Mouse (Mus musculus): Measurements from ENCODE around the gene Rims1. TPM values are rescaled to one million over a fixed set of nuclear protein-coding genes. Genes with fewer than 3 reads are reported as not detected.

Gene Rims1
- 1.7 and 2.1 TPM in 2 replicates for polyA plus RNA-seq (2014; fragmentation: Nextera tagmentation; extraction: Ambion mirVana)

DNA sequence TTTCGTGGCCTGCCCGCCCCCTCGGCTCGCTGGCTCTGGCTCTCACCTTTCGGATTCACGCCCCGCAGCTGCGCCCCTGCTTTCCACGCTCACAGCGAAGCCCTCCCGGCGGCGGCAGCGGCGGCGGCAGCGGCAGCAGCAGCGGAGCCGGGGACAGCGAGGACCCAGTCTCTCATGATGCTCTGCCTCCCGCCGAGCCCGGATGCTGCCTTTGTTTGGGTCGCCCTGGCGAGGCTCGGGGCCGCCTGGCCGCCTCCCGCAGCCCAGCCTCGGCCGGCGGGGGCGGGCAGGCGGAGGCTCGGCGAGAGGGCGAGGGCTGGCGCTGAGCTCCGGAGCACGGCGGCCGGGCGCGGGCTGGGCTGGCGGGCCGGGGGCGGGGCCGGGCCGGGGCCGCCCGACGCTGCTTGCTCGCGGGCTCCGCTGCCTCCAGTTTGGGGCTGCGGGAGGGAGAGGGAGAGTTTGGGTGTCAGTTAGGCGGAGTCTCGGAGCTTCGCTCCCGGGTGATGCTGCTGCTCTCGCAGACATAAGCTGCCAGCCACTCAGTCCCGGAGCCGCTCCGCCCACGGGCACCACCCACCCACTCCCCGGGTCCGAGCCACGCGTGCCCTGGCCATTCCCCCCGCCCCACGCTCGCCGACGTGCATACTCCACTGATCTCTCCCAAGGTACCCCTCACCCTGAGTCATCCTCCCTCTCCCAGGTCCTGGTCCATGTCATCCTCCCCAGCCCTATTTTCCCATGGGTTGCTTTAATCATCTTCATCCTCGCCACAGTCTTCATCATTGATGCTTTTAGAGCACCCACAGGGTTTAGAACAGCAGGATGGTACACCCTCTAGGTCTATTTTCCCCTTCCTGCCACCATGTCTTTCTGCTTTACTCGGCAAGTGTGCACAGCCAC is at the start of gene Rims1:
Gene Rims1, minus strand, starts transcription at position 269 of the 900 bp plus-strand sequence.
- no peaks in the 10 kb centered on the region for H3K9me3 ChIP-seq (replicated peaks; ENCODE audit: control insufficient read depth, low read length)
- no peaks in the 10 kb centered on the region for H3K4me1 ChIP-seq (ENCODE audit: control insufficient read depth, insufficient read depth, low read length)
- no peak within 1 kb of the TSS for H3K27ac ChIP-seq (ENCODE audit: low read depth, low read length)
- peak within 1 kb of the TSS; percentile 67 for H3K4me2 ChIP-seq
- H3K4me3 ChIP-seq (ENCODE audit: low read depth, low read length): peak within 1 kb of the TSS; percentile 72
- 0 out of 2 replicates have a peak, but pooled peaks cover 7% of the 10 kb centered on the region for H3K27me3 ChIP-seq (ENCODE audit: control insufficient read depth, insufficient read depth, low read length)
- H3K9ac ChIP-seq (ENCODE audit: low read depth, low read length): peak within 1 kb of the TSS; percentile 78
- peak; percentile 82 for ATAC-seq (replicated peaks; ENCODE audit: insufficient number of reproducible peaks, low FRiP score, low TSS enrichment)
- H3K36me3 ChIP-seq (ENCODE audit: control insufficient read depth, insufficient read depth, low read length): no peaks in the 10 kb centered on the region
- WGBS (ENCODE audit: insufficient replicate concordance): 1% methylated on average over 69 of the region's 76 CpGs

DNA sequence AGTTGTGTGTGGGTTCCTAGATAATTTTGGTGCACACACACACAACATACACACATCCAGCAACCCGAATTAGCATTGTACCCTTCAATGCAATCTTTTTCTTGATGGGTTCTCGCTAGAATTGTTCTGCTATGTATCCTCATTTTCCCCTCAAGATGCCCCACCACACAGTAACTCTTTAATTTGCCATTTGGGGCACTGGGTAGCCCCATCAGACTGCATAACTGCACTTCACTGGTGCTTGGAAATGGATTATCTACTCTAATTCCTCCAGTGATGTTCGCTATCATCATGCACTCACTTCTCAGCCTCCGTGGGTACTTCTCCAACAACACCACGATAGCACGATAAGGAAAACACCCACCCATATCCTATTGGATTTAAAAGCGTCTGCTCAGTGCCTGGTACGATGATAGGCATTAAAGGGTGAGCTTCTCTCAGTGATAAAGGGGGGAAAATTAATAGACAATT is 867 bp upstream of the Rims1 start:
- Histone ChIP-seq H3K4me1 (ENCODE audit: control insufficient read depth, insufficient read depth, low read length) (no peaks in the 10 kb centered on the region), H3K36me3 (ENCODE audit: control insufficient read depth, insufficient read depth, low read length) (no peaks in the 10 kb centered on the region), H3K27me3 (ENCODE audit: control insufficient read depth, insufficient read depth, low read length) (0 out of 2 replicates have a peak, but pooled peaks cover 7% of the 10 kb centered on the region), H3K4me2 (peak overlapping the region; percentile 67), H3K27ac (ENCODE audit: low read depth, low read length) (no peak overlapping the region), H3K9ac (ENCODE audit: low read depth, low read length) (no peak overlapping the region), H3K4me3 (ENCODE audit: low read depth, low read length) (peak overlapping the region; percentile 72), H3K9me3 (replicated peaks; ENCODE audit: control insufficient read depth, low read length) (no peaks in the 10 kb centered on the region)
- no peak for ATAC-seq (replicated peaks; ENCODE audit: insufficient number of reproducible peaks, low FRiP score, low TSS enrichment)
- WGBS (ENCODE audit: insufficient replicate concordance): 19% methylated on average over 8 of the region's 8 CpGs

DNA sequence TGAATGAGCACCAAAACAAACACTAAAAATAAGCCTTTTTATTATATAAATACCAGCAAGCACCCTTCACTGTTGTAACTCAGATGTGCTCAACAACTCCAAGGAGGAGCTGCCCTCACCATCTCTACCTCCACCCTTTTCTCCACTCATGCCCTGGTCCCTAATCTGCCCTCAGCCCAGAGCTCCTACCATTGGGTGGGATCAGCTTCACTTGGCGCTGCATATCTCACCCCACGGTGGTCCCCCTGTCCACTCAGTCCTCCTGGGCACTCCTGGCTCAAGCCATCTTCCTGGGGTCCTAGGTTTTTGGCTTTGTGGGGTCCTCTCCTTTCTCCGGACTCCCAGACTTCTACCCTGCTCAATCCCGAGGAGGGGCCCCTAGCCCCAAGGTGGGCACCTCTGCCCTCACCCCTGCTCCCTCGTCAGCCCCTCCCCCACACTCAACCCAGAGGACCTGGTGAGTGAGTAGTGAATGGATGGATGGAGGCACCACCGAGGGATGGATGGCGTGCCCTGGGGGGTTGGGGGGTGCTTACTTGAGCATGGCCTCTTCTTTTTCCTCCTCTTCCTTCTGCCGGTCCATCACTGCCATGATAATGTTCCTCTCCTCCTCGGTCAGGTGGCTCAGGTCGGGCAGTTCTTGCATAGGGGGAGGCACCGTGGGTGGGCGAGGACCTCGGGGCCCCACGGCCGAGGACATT is 619 bp downstream of the Rims1 start:
- peak; percentile 65 for ATAC-seq (replicated peaks; ENCODE audit: insufficient number of reproducible peaks, low FRiP score, low TSS enrichment)
- Histone ChIP-seq H3K4me2 (peak overlapping the region; percentile 67), H3K9ac (ENCODE audit: low read depth, low read length) (peak overlapping the region; percentile 78), H3K27ac (ENCODE audit: low read depth, low read length) (no peak overlapping the region), H3K4me3 (ENCODE audit: low read depth, low read length) (peak overlapping the region; percentile 72), H3K36me3 (ENCODE audit: control insufficient read depth, insufficient read depth, low read length) (no peaks in the 10 kb centered on the region), H3K9me3 (replicated peaks; ENCODE audit: control insufficient read depth, low read length) (no peaks in the 10 kb centered on the region), H3K27me3 (ENCODE audit: control insufficient read depth, insufficient read depth, low read length) (0 out of 2 replicates have a peak, but pooled peaks cover 7% of the 10 kb centered on the region), H3K4me1 (ENCODE audit: control insufficient read depth, insufficient read depth, low read length) (no peaks in the 10 kb centered on the region)
- WGBS (ENCODE audit: insufficient replicate concordance): 9% methylated on average over 15 of the region's 15 CpGs

DNA sequence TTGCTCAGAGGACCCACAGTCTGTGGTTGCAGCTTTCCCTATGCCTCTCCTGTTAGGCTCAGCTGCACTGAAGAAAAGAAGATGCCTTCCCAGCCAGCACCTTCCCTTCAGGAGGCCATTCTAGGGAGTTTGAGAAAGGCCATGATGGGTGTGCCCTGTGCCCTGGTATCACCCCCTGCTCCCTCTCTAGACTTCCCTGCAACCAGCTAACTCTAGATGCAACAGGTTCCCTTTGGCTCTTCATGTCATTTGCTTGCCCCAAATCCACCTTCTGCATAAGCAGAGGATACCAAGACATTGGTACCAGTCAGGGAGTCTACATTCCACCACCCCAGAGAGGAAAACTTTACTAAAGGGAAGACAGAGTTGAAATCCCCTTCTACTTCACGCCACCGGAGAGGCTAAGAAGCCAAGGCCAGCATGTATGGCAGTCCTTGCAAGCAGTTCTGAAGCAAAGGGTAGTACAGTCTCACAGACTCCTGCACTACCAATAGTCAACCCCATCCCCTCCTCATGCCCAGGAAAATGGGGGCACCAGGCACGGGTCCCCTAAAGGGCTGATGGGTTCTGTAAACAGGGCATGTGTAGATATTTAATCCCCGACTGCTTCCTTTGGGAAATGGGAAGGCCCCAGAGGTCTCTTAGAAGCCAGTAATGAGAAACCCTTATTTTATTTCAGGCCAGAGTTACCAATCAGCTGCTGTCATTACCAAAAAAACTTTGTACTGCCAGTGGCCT is 1.5 kb downstream of the Rims1 start:
- no peak overlapping the region for H3K4me2 ChIP-seq
- H3K27ac ChIP-seq (ENCODE audit: low read depth, low read length): no peak overlapping the region
- no peak for ATAC-seq (replicated peaks; ENCODE audit: insufficient number of reproducible peaks, low FRiP score, low TSS enrichment)
- no peak overlapping the region for H3K9ac ChIP-seq (ENCODE audit: low read depth, low read length)
- 0 out of 2 replicates have a peak, but pooled peaks cover 7% of the 10 kb centered on the region for H3K27me3 ChIP-seq (ENCODE audit: control insufficient read depth, insufficient read depth, low read length)
- H3K4me1 ChIP-seq (ENCODE audit: control insufficient read depth, insufficient read depth, low read length): no peaks in the 10 kb centered on the region
- no peak overlapping the region for H3K4me3 ChIP-seq (ENCODE audit: low read depth, low read length)
- no peaks in the 10 kb centered on the region for H3K9me3 ChIP-seq (replicated peaks; ENCODE audit: control insufficient read depth, low read length)
- no peaks in the 10 kb centered on the region for H3K36me3 ChIP-seq (ENCODE audit: control insufficient read depth, insufficient read depth, low read length)
- 72% methylated on average over 4 of the region's 4 CpGs for WGBS (ENCODE audit: insufficient replicate concordance)

DNA sequence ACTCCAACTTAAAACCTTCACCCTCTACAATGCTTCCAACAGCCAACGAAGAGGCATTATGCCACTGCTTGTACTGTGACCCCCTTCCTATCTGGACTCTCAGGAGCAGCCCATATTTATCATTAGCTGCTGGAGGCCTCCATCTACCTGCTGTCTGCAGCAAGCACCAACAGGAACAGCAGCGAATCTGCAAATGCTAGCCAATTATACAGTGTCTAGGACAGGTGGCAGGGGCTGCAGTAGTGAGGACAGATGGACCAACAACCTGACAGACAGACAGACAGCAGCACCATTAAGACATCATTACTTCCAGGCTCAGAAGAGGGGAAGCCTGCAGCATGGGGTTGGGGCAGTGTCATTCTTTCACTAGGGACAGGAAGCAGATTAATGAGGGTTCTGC is 2.3 kb downstream of the Rims1 start:
- Histone ChIP-seq H3K36me3 (ENCODE audit: control insufficient read depth, insufficient read depth, low read length) (no peaks in the 10 kb centered on the region), H3K9me3 (replicated peaks; ENCODE audit: control insufficient read depth, low read length) (no peaks in the 10 kb centered on the region), H3K27me3 (ENCODE audit: control insufficient read depth, insufficient read depth, low read length) (0 out of 2 replicates have a peak, but pooled peaks cover 7% of the 10 kb centered on the region), H3K9ac (ENCODE audit: low read depth, low read length) (no peak overlapping the region), H3K4me1 (ENCODE audit: control insufficient read depth, insufficient read depth, low read length) (no peaks in the 10 kb centered on the region), H3K4me2 (no peak overlapping the region), H3K27ac (ENCODE audit: low read depth, low read length) (no peak overlapping the region), H3K4me3 (ENCODE audit: low read depth, low read length) (no peak overlapping the region)
- ATAC-seq (replicated peaks; ENCODE audit: insufficient number of reproducible peaks, low FRiP score, low TSS enrichment): no peak
- 52% methylated on average over 2 of the region's 2 CpGs for WGBS (ENCODE audit: insufficient replicate concordance)

DNA sequence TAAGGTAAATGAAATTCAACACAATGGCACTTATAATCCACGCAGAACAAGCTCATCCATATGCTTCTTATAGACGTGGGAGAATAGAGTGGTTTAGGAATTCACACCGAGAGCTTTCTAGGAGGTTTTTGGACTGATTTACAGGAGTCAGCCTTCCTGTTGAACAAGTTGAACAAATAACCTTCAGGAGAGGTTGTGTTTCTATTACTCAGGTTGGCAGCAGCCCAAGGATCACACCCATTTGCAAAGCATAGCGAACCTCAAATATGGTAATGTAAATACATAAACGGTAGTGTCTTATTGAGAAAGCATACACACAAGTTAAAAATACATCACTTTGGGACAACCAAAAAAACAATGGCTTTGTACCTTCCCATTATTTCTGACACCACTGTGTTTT is 5.5 kb downstream of the Rims1 start:
- no peak overlapping the region for H3K4me3 ChIP-seq (ENCODE audit: low read depth, low read length)
- ATAC-seq (replicated peaks; ENCODE audit: insufficient number of reproducible peaks, low FRiP score, low TSS enrichment): no peak
- no peaks in the 10 kb centered on the region for H3K36me3 ChIP-seq (ENCODE audit: control insufficient read depth, insufficient read depth, low read length)
- H3K4me2 ChIP-seq: no peak overlapping the region
- no peak overlapping the region for H3K27ac ChIP-seq (ENCODE audit: low read depth, low read length)
- no peaks in the 10 kb centered on the region for H3K4me1 ChIP-seq (ENCODE audit: control insufficient read depth, insufficient read depth, low read length)
- 74% methylated on average over 5 of the region's 5 CpGs for WGBS (ENCODE audit: insufficient replicate concordance)
- 0 out of 2 replicates have a peak, but pooled peaks cover 7% of the 10 kb centered on the region for H3K27me3 ChIP-seq (ENCODE audit: control insufficient read depth, insufficient read depth, low read length)
- H3K9ac ChIP-seq (ENCODE audit: low read depth, low read length): no peak overlapping the region
- no peaks in the 10 kb centered on the region for H3K9me3 ChIP-seq (replicated peaks; ENCODE audit: control insufficient read depth, low read length)

DNA sequence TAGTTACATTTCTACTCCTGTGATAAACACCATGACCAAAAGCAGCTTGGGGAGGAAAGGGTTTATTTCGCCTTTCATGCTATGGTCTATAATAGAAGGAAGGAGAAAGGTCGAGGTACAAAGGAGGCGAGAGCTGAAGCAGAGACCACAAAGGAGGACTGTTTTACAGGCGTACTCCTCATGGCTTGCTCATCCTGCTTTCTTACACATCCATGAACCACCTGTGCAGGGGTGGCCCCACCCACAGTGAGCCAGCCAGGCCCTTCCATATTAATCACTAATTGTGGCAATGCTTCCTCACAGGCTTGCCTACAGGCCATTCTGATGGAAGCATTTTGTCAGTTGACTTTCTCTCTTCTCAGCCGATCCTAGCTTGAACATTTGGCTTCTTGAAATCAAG is 8.7 kb downstream of the Rims1 start:
- Histone ChIP-seq H3K4me1 (ENCODE audit: control insufficient read depth, insufficient read depth, low read length) (no peaks in the 10 kb centered on the region), H3K27ac (ENCODE audit: low read depth, low read length) (no peak overlapping the region), H3K36me3 (ENCODE audit: control insufficient read depth, insufficient read depth, low read length) (no peaks in the 10 kb centered on the region), H3K27me3 (ENCODE audit: control insufficient read depth, insufficient read depth, low read length) (no peaks in the 10 kb centered on the region), H3K9me3 (replicated peaks; ENCODE audit: control insufficient read depth, low read length) (no peaks in the 10 kb centered on the region), H3K4me3 (ENCODE audit: low read depth, low read length) (no peak overlapping the region), H3K9ac (ENCODE audit: low read depth, low read length) (no peak overlapping the region), H3K4me2 (no peak overlapping the region)
- WGBS (ENCODE audit: insufficient replicate concordance): 67% methylated on average over 5 of the region's 5 CpGs
- no peak for ATAC-seq (replicated peaks; ENCODE audit: insufficient number of reproducible peaks, low FRiP score, low TSS enrichment)

DNA sequence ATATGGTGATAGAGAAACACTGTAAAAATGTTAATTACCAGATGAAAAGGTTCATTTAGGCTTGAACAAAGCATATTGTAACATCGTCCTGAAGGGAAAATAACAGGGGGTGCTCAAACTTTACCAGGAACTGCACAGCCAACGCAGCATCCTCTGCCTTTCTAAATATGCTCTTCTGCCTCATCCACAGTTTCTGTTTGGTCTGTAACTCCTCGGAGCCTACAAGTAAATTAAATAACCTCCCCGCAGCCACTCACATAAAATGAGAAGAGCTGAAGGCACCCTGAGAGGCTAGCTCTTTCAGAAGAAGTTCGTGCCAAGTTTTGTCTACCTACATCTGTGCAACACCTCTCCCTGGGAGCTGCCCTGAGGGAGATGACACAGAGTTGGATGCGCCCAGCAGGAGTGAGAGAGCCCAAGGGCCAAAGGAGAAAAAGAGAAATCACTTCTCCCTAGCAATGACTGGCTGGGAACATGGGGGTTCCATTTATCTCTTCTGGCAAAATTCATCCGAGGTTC is 16.3 kb downstream of the Rims1 start:
- no peak overlapping the region for H3K4me3 ChIP-seq (ENCODE audit: low read depth, low read length)
- H3K9me3 ChIP-seq (replicated peaks; ENCODE audit: control insufficient read depth, low read length): no peaks in the 10 kb centered on the region
- no peak overlapping the region for H3K4me2 ChIP-seq
- ATAC-seq (replicated peaks; ENCODE audit: insufficient number of reproducible peaks, low FRiP score, low TSS enrichment): no peak
- WGBS (ENCODE audit: insufficient replicate concordance): 49% methylated on average over 7 of the region's 7 CpGs
- H3K4me1 ChIP-seq (ENCODE audit: control insufficient read depth, insufficient read depth, low read length): no peaks in the 10 kb centered on the region
- no peaks in the 10 kb centered on the region for H3K36me3 ChIP-seq (ENCODE audit: control insufficient read depth, insufficient read depth, low read length)
- no peaks in the 10 kb centered on the region for H3K27me3 ChIP-seq (ENCODE audit: control insufficient read depth, insufficient read depth, low read length)
- no peak overlapping the region for H3K9ac ChIP-seq (ENCODE audit: low read depth, low read length)
- H3K27ac ChIP-seq (ENCODE audit: low read depth, low read length): no peak overlapping the region
